Mouse (Mus musculus): ENCODE measurements around the gene Fbxo24.

DNA sequence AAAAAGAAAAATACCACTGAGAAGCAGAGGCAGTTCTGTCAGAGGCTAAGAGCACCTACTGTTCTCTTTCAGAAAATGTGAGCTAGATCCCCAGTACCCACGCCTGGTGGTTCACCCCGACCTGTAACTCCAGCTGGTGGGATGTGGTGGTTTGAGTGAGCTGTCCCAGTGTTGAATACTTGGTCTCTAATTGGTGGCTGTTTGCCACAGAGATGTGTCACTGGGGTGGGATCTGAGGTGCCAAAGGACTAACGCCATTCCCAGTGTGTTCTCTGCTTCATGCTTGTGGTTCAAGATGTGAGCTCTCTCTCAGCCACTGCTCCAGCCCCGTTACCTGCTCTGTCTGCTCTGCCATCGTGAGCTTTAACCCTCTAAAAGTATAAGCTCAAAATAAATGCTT, 38.3 kb downstream of the Fbxo24 start:
- TF ChIP-seq NANOG (IDR thresholded peaks at IDR 0.05; ENCODE audit: borderline replicate concordance, low read length) (no peak), CTCF (conservative IDR thresholded peaks at IDR 0.05; ENCODE audit: low read length) (no peak), POU5F1 (IDR thresholded peaks at IDR 0.05; ENCODE audit: borderline replicate concordance, low read length) (no peak)
